Mouse (Mus musculus): Measurements from ENCODE around the gene Aatf. TPM values are rescaled to one million over a fixed set of nuclear protein-coding genes. Genes with fewer than 3 reads are reported as not detected.

The Aatf gene
- polyA plus RNA-seq (2014; fragmentation: Nextera tagmentation; extraction: Ambion mirVana) = 39.9 and 40.3 TPM in 2 replicates

DNA sequence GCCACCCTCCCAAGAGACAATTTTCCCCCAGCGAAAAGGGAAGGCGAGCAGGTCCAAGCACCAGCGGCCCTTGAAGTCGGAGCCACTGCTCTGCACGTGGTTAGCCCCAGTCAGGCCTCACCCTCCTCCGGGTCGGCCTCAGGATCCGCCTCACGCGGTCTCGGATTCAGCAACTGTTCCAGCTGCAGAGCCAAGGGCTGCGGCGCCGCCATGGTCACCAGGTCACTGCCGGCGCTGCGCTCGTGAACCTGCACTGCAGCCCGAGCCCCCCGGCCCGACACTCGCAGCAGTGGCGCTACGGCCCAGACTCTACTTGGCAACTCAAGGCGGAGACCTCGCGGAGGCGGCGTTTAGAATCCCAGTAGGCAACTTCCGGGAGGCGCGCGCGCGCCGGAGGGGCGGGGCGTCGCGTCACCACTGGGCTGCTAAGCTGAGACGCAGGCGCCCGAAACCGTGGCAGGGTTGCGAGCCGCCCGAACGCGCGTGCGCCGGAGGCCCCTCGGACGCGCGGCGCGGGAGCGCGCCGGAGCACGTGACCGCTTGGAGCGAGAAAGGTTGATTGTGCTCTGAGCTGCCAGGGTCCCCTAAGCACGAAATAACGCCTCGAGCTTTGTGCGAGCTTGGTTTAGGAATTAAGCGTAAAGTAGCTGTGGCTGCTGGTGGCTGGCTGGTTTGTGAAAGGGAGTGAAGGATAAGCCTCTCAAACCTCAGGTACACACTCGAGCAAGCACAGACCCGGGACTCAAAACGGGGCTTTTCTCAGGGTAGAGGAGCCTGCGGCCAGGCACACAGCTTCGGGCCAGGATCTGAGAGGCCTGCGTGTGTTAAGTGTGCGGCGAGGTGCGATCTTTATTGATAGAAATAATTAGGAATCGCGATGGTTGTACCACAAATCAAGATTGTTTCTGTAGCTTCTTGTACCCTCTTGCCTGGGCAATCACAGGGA is at the start of gene Aatf:
Aatf (minus strand) TSS at position 352 of the 946 bp plus-strand sequence.
- peak within 1 kb of the TSS; percentile 85 for H3K9ac ChIP-seq (ENCODE audit: low read depth, low read length)
- DNase-seq (ENCODE audit: low spot score) (peak; percentile 98), ATAC-seq (ENCODE audit: low read depth) (peak; percentile 99)
- H3K27me3 ChIP-seq (replicated peaks; ENCODE audit: control insufficient read depth, insufficient read depth, low read length) = peaks cover 41% of the 10 kb centered on the region
- peaks cover 19% of the 10 kb centered on the region for H3K36me3 ChIP-seq (ENCODE audit: control insufficient read depth, insufficient read depth, low read length)
- peak within 1 kb of the TSS; percentile 88 for H3K4me3 ChIP-seq (ENCODE audit: low read depth, low read length)
- under 1% methylated on average over 80 of the region's 80 CpGs for WGBS
- H3K4me2 ChIP-seq (ENCODE audit: low read depth, low read length) = peak within 1 kb of the TSS; percentile 86
- peak within 1 kb of the TSS; percentile 61 for H3K27ac ChIP-seq (replicated peaks; ENCODE audit: low read depth, low read length)
- no peaks in the 10 kb centered on the region for H3K9me3 ChIP-seq (ENCODE audit: control insufficient read depth, low read length)
- H3K4me1 ChIP-seq (ENCODE audit: control insufficient read depth, insufficient read depth, low read length) = no peaks in the 10 kb centered on the region

DNA sequence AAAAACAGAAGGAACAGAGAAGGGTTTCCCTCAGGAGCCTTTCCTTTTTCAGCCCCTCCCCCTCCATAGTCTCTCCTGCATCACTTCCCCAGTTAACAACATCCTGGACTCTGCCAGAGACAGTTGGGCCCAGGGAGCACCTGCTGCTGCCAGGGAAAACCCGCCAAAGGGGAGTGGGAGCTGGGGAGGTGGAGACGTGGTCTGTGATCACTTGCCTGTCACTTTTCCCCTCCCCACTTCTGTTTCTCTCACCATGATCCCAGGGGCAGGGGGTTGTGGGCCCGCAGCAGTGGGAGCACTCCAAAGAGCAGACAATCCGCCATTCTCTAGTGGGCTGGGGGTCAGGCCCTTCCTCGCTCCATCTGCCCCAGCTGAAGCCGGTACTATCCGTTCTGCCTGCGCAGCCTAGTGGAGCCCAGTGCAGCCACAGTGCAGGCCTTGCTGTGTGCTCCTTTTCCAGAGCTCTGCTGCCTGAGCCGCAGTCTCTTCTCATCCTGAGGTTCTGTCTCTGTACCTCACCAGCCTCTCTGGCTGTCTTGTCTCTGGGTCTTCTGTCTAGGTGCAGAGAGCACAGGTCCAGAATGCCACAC is 49.5 kb upstream of the Aatf start:
- H3K4me3 ChIP-seq (ENCODE audit: low read depth, low read length) = no peak overlapping the region
- no peaks in the 10 kb centered on the region for H3K9me3 ChIP-seq (ENCODE audit: control insufficient read depth, low read length)
- no peaks in the 10 kb centered on the region; the same call in 1 of the 2 replicates for H3K27me3 ChIP-seq (replicated peaks; ENCODE audit: control insufficient read depth, insufficient read depth, low read length)
- H3K9ac ChIP-seq (ENCODE audit: low read depth, low read length) = no peak overlapping the region
- DNase-seq (ENCODE audit: low spot score) (no peak), ATAC-seq (ENCODE audit: low read depth) (no peak)
- H3K4me2 ChIP-seq (ENCODE audit: low read depth, low read length) = no peak overlapping the region
- H3K27ac ChIP-seq (replicated peaks; ENCODE audit: low read depth, low read length) = no peak overlapping the region
- no peaks in the 10 kb centered on the region for H3K36me3 ChIP-seq (ENCODE audit: control insufficient read depth, insufficient read depth, low read length)
- peaks cover 5% of the 10 kb centered on the region; the same call in 1 of the 2 replicates for H3K4me1 ChIP-seq (ENCODE audit: control insufficient read depth, insufficient read depth, low read length)
- WGBS = 14% methylated on average over 9 of the region's 9 CpGs

DNA sequence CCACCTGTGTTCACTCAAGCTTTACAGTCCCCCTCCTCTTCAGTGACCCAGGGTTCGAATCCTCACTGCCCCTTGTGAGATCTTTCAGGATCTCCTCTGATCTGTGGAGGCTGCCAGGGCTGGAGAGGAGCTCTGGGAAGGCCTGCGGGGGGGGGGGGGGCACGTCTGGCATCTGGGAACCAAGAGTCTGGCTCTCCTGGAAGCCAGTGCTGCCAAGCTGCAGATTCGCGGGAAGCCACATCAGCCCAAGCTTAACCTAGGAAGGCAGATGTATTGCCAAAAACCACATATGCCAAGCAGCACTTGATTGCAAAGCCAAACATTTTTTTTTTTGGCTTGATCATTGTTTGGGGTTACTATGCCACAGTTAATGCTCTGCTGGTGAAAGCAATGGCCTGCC is 48.2 kb upstream of the Aatf start:
- Histone ChIP-seq H3K27ac (replicated peaks; ENCODE audit: low read depth, low read length) (no peak overlapping the region), H3K36me3 (ENCODE audit: control insufficient read depth, insufficient read depth, low read length) (no peaks in the 10 kb centered on the region), H3K9ac (ENCODE audit: low read depth, low read length) (no peak overlapping the region; the same call in 1 of the 2 replicates), H3K4me2 (ENCODE audit: low read depth, low read length) (no peak overlapping the region), H3K27me3 (replicated peaks; ENCODE audit: control insufficient read depth, insufficient read depth, low read length) (no peaks in the 10 kb centered on the region), H3K4me3 (ENCODE audit: low read depth, low read length) (no peak overlapping the region), H3K4me1 (ENCODE audit: control insufficient read depth, insufficient read depth, low read length) (peaks cover 5% of the 10 kb centered on the region; the same call in 1 of the 2 replicates), H3K9me3 (ENCODE audit: control insufficient read depth, low read length) (no peaks in the 10 kb centered on the region)
- peak; percentile 61 for DNase-seq (ENCODE audit: low spot score)
- WGBS = 67% methylated on average over 3 of the region's 5 CpGs
- no peak for ATAC-seq (ENCODE audit: low read depth)

DNA sequence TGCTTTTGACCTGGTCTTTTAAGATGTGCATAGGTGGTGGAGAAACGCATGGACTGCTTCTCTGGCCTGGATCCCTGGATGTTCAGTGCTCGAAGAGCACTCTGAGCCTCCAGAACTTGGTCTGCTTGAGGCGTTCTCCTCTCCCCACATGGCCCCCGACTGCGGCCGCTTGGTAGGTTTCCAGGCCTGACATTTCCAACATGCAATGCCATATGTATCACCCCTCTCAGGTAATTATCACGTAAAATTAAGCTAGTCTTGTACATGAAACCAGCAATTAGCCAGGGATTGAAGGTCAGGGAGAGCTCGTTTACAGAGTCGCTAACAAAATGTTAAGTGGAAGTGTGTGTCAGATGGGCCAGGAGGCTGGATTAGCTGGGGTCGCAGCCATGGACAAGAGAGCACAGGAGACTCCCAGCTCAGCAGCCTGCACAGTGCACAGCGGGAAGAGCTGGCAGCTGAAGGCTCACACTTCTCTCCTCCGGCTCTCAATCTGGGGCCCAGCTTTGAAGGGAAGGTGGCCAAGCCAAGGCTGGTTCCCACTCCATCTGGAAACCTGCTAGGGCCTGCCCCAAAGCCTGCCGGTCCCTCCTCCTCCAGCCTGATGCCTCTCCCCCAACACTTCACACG is 40.6 kb upstream of the Aatf start:
- Histone ChIP-seq H3K36me3 (ENCODE audit: control insufficient read depth, insufficient read depth, low read length) (no peaks in the 10 kb centered on the region), H3K4me2 (ENCODE audit: low read depth, low read length) (no peak overlapping the region), H3K4me1 (ENCODE audit: control insufficient read depth, insufficient read depth, low read length) (no peaks in the 10 kb centered on the region), H3K9ac (ENCODE audit: low read depth, low read length) (no peak overlapping the region), H3K27me3 (replicated peaks; ENCODE audit: control insufficient read depth, insufficient read depth, low read length) (no peaks in the 10 kb centered on the region), H3K27ac (replicated peaks; ENCODE audit: low read depth, low read length) (no peak overlapping the region), H3K4me3 (ENCODE audit: low read depth, low read length) (no peak overlapping the region), H3K9me3 (ENCODE audit: control insufficient read depth, low read length) (no peaks in the 10 kb centered on the region)
- DNase-seq (ENCODE audit: low spot score) = no peak
- no peak for ATAC-seq (ENCODE audit: low read depth)
- 71% methylated on average over 14 of the region's 14 CpGs for WGBS

DNA sequence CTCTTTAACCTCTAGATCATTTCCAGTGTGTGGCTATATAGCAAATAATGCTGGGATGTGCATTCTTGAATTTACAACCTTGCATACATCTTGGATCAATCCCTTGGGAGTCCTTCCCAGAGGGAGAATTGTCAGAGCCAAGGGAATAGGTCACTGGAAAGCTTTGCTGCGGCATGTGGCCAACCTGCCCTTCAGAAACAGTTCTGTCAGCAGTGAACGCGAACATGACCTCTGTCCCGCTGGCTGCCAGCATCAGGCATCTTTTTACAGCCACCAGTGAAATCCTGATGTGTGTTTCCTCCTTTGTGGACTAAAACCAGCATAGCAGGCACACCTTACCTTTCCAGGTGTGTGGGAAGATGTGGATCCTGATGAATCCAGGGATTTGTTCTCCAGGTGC is 38.0 kb upstream of the Aatf start:
- H3K36me3 ChIP-seq (ENCODE audit: control insufficient read depth, insufficient read depth, low read length) = no peaks in the 10 kb centered on the region
- no peak for DNase-seq (ENCODE audit: low spot score)
- no peak overlapping the region for H3K4me2 ChIP-seq (ENCODE audit: low read depth, low read length)
- no peak overlapping the region for H3K4me3 ChIP-seq (ENCODE audit: low read depth, low read length)
- no peak overlapping the region for H3K27ac ChIP-seq (replicated peaks; ENCODE audit: low read depth, low read length)
- no peaks in the 10 kb centered on the region for H3K27me3 ChIP-seq (replicated peaks; ENCODE audit: control insufficient read depth, insufficient read depth, low read length)
- no peaks in the 10 kb centered on the region for H3K4me1 ChIP-seq (ENCODE audit: control insufficient read depth, insufficient read depth, low read length)
- H3K9me3 ChIP-seq (ENCODE audit: control insufficient read depth, low read length) = no peaks in the 10 kb centered on the region
- no peak overlapping the region for H3K9ac ChIP-seq (ENCODE audit: low read depth, low read length)
- 72% methylated on average over 4 of the region's 4 CpGs for WGBS
- ATAC-seq (ENCODE audit: low read depth) = no peak

DNA sequence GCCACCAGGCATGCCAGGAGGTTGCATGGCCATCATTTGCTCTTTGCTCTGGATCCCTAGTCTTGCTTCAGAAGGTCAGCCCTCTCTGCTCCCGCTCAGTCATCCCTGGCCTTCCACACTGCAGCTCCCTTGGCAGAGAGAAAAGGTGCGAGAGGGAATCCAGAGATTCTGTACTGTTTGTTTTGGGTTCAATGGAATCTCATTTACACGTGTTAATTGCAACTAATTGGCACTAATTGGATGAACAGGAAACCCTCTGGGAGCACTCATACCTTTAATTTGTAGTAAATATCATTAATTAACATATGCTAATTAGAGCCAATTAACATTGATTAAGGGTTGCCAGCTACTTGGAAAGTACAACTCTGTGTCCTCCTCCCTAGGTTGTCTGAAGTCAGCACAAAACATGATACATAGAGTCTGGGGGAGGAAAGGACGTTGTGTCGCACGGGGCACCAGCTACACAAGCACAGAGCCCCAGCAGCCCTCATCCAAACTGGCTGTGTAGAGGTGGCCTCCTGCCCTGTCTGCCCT is 36.0 kb upstream of the Aatf start:
- no peaks in the 10 kb centered on the region for H3K36me3 ChIP-seq (ENCODE audit: control insufficient read depth, insufficient read depth, low read length)
- H3K9me3 ChIP-seq (ENCODE audit: control insufficient read depth, low read length) = no peaks in the 10 kb centered on the region
- H3K4me3 ChIP-seq (ENCODE audit: low read depth, low read length) = no peak overlapping the region
- H3K4me2 ChIP-seq (ENCODE audit: low read depth, low read length) = no peak overlapping the region
- 47% methylated on average over 6 of the region's 6 CpGs for WGBS
- H3K9ac ChIP-seq (ENCODE audit: low read depth, low read length) = no peak overlapping the region
- no peaks in the 10 kb centered on the region for H3K4me1 ChIP-seq (ENCODE audit: control insufficient read depth, insufficient read depth, low read length)
- DNase-seq (ENCODE audit: low spot score) = no peak
- ATAC-seq (ENCODE audit: low read depth) = no peak
- H3K27ac ChIP-seq (replicated peaks; ENCODE audit: low read depth, low read length) = no peak overlapping the region
- H3K27me3 ChIP-seq (replicated peaks; ENCODE audit: control insufficient read depth, insufficient read depth, low read length) = no peaks in the 10 kb centered on the region

DNA sequence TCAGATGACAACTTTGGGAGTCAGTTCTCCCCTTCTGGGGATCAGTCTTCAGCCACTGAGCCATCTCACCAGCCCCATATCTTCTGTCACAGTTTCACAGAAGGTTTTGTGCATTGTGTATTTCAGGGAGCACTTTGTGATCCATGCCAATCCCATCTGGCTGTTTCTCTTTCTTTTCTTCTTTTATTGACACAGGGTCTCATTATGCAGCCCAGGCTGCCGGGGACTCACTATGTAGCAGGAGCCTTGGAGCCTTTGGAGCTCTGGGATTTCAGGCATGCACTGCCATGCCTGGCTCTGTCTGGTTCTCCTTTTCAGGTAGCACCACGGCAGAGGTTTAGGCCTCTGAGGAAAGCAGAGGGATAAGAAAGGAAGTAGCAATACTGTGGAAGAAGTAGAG is 35.0 kb upstream of the Aatf start:
- 27% methylated on average over 2 of the region's 2 CpGs for WGBS
- H3K4me3 ChIP-seq (ENCODE audit: low read depth, low read length) = no peak overlapping the region
- no peak for DNase-seq (ENCODE audit: low spot score)
- no peaks in the 10 kb centered on the region for H3K9me3 ChIP-seq (ENCODE audit: control insufficient read depth, low read length)
- no peak for ATAC-seq (ENCODE audit: low read depth)
- no peak overlapping the region for H3K9ac ChIP-seq (ENCODE audit: low read depth, low read length)
- no peak overlapping the region for H3K27ac ChIP-seq (replicated peaks; ENCODE audit: low read depth, low read length)
- H3K36me3 ChIP-seq (ENCODE audit: control insufficient read depth, insufficient read depth, low read length) = no peaks in the 10 kb centered on the region
- no peak overlapping the region for H3K4me2 ChIP-seq (ENCODE audit: low read depth, low read length)
- H3K4me1 ChIP-seq (ENCODE audit: control insufficient read depth, insufficient read depth, low read length) = no peaks in the 10 kb centered on the region
- H3K27me3 ChIP-seq (replicated peaks; ENCODE audit: control insufficient read depth, insufficient read depth, low read length) = no peaks in the 10 kb centered on the region

DNA sequence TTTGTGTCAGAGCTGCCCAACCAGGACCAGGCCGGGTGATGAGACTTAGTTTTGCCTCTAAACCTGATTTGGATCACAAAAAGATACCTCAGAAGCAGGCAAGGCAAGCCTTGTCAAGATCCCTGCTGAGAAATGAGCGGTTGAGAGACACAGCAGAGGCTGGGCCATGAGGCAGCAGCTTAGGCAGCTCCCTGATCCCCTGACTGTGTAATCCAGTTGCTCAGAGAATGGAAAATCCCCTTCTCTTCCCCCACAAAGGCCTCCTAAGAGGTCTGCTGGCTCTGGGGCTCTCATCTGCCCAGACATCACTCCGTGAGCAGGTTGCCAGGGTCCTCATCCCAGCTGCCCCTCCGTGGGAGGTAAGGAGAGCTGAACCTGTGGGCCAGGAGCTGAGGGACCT is 26.7 kb upstream of the Aatf start:
- DNase-seq (ENCODE audit: low spot score) (no peak), ATAC-seq (ENCODE audit: low read depth) (no peak)

More for the DNA sequence above, 26.7 kb upstream of the Aatf start:
- H3K4me2 ChIP-seq (ENCODE audit: low read depth, low read length) = no peak overlapping the region
- no peaks in the 10 kb centered on the region for H3K4me1 ChIP-seq (ENCODE audit: control insufficient read depth, insufficient read depth, low read length)
- H3K36me3 ChIP-seq (ENCODE audit: control insufficient read depth, insufficient read depth, low read length) = no peaks in the 10 kb centered on the region
- H3K27ac ChIP-seq (replicated peaks; ENCODE audit: low read depth, low read length) = no peak overlapping the region
- H3K4me3 ChIP-seq (ENCODE audit: low read depth, low read length) = no peak overlapping the region
- H3K27me3 ChIP-seq (replicated peaks; ENCODE audit: control insufficient read depth, insufficient read depth, low read length) = 0 out of 2 replicates have a peak, but pooled peaks cover 12% of the 10 kb centered on the region
- WGBS = 3% methylated on average over 4 of the region's 4 CpGs
- no peak overlapping the region for H3K9ac ChIP-seq (ENCODE audit: low read depth, low read length)
- no peaks in the 10 kb centered on the region for H3K9me3 ChIP-seq (ENCODE audit: control insufficient read depth, low read length)

All from embryonic facial prominence, embryonic 14.5 days (tissue).